Mouse (Mus musculus) adipose tissue, adult 10 weeks (tissue): Measurements from ENCODE around the gene Cxcl13. TPM values are rescaled to one million over a fixed set of nuclear protein-coding genes. Genes with fewer than 3 reads are reported as not detected.

Experiments used
- polyA plus RNA-seq: library from polyadenylated mRNA; stranded (reverse); fragments of 350-450 nt; fragmentation: Illumina TruSeq; extraction: RNeasy Lipid Tissue Mini Kit (QIAGEN cat#74804); gene quantifications from one replicate; pipeline ENCODE4 v1.2.3, GENCODE M21; 2014; ENCODE audit warnings: low read depth, low replicate concordance

Gene Cxcl13
- 1.5 TPM for polyA plus RNA-seq

GRCm38 (mm10) chr5:95956651-95957050 lies at the start of gene Cxcl13:
TSS of gene Cxcl13 (plus strand) at chr5:95956951.

Other genes starting within 250 kb of the Cxcl13 start
- gene Gm7978, start 220.8 kb upstream of the Cxcl13 start, polyA plus RNA-seq: not detected
- not detected for gene Gm7982, start 214.9 kb upstream of the Cxcl13 start, polyA plus RNA-seq
- gene E330014E10Rik, start 181.0 kb upstream of the Cxcl13 start, polyA plus RNA-seq: not detected
- gene Cnot6l, start 207.2 kb downstream of the Cxcl13 start, polyA plus RNA-seq: 26.7 TPM